Mouse (Mus musculus) spleen, adult 10 weeks (tissue): ENCODE results near the gene Clrn2. TPM values are rescaled to one million over a fixed set of nuclear protein-coding genes. Genes with fewer than 3 reads are reported as not detected.

Experiments
- polyA plus RNA-seq: library from polyadenylated mRNA; stranded (reverse); fragments of 350-450 nt; fragmentation: Illumina TruSeq; extraction: RNeasy Lipid Tissue Mini Kit (QIAGEN cat#74804); gene quantifications from one replicate; pipeline ENCODE4 v1.2.3, GENCODE M21; 2015; ENCODE audit warnings: low replicate concordance; ENCODE audit not compliant: insufficient read depth

Clrn2 gene
- polyA plus RNA-seq = not detected

DNA sequence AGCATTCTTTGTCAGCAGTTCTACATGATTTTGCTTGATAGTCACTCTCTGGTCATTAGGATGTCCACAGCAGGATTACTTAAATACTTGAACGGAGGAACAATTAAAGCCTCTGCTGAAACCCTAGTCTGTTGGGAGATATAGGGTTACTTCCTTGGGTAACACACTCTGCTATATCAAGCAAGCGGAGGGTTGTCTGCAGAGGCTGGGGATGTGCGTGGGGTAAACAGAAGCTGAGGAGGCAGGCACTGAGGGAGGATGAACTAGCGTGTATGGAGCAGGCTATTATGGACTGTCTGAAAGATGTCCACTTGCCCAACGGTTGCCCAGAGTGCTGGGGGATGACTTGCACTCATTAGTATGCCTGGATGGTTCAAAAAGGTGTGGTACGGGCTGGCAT, at the start of gene Clrn2:
Gene Clrn2, plus strand, starts transcription at position 301 of the 400 bp plus-strand sequence.

GRCm38 (mm10) chr5:45449831-45450716, 3.5 kb upstream of the Clrn2 start, which contains the start of gene Qdpr:
Gene Qdpr, minus strand, starts transcription at chr5:45450236.

DNA sequence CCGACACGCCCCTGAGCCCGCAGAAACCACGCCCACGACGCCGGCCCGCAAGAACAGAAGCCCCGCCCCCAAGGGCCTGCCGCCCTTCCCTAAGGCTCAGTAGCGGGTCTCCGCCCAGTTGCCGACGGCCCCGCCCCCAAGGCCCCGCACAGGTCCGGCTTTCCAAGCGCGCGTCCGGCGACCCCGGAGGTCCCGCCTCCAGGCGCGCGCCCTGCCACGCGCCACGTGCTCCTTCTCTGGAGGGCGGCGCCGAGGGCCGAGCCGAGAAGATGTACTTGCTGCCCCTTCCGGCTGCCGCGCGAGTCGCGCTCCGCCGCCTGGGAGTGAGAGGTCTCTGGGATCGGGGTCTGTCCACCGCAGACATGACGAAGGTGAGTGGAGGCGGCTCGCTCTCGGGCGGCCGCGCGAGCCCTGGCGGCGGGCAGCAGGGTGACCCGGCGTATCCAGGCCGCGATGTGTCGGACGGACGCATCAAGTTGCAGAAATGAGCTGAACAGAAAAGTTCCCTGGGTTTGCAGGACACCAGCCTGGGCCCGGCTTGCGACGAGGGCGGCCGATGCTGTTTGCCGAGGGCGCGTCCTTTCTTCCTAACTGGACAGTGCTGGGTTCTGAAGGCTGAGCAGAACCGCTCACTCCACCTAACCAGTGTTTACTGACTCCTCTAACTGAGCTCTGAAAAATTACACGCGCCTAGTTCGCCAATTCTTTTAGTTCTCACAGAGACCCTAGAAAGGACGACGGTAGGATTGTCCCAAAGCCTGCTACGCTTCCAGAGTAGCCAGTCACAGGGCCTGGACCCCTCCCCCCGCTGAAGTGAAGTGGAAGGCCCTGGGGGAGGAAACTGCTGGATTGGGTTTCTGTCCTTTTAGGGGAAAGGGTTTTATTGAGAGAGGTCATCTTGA, 39.9 kb downstream of the Clrn2 start, which contains the start of gene Lap3:
Gene Lap3, plus strand, starts transcription at position 184 of the 902 bp plus-strand sequence.

Other genes starting within 250 kb of the Clrn2 start
- gene Qdpr, start 3.5 kb upstream of the Clrn2 start, polyA plus RNA-seq = 91.1 TPM
- gene Lap3, start 39.6 kb downstream of the Clrn2 start, polyA plus RNA-seq = 46.4 TPM
- 74.0 TPM for gene Med28, start 66.5 kb downstream of the Clrn2 start, polyA plus RNA-seq
- gene Fam184b, start 185.9 kb downstream of the Clrn2 start, polyA plus RNA-seq = 0.17 TPM
- gene Ncapg, start 216.2 kb downstream of the Clrn2 start, polyA plus RNA-seq = 13.6 TPM